Mouse (Mus musculus) liver, embryonic 15.5 days (tissue): ENCODE measurements around the gene Scnn1b. TPM values are rescaled to one million over a fixed set of nuclear protein-coding genes. Genes with fewer than 3 reads are reported as not detected.

ENCODE experiments used
- polyA plus RNA-seq: library from polyadenylated mRNA; unstranded; fragments of >200 nt; fragmentation: Nextera tagmentation; extraction: Ambion mirVana; gene quantifications from 2 replicates; pipeline ENCODE4 v1.2.1, GENCODE M21; 2015

Scnn1b gene
- polyA plus RNA-seq, 1 experiment from 2014 or later: not detected

Other genes starting within 250 kb of the Scnn1b start
- 0.73 and 0.84 TPM in 2 replicates for gene Usp31, start 157.8 kb upstream of the Scnn1b start, polyA plus RNA-seq
- gene Scnn1g, start 130.6 kb upstream of the Scnn1b start, polyA plus RNA-seq: not detected in 2 replicates
- 9.2 and 10.0 TPM in 2 replicates for gene Cog7, start 116.7 kb downstream of the Scnn1b start, polyA plus RNA-seq
- 33.8 and 34.6 TPM in 2 replicates for gene Gga2, start 156.2 kb downstream of the Scnn1b start, polyA plus RNA-seq
- gene Ubfd1, start 202.1 kb downstream of the Scnn1b start, polyA plus RNA-seq: 15.6 and 16.2 TPM in 2 replicates
- gene Ears2, start 202.2 kb downstream of the Scnn1b start, polyA plus RNA-seq: 7.0 and 8.9 TPM in 2 replicates
- 383 and 425 TPM in 2 replicates for gene Ndufab1, start 236.8 kb downstream of the Scnn1b start, polyA plus RNA-seq